Mouse (Mus musculus): ENCODE measurements around the gene Lbx2.
A peak's percentile ranks its signal among the peaks of the same experiment; 100 is the strongest.

The Lbx2 gene

DNA sequence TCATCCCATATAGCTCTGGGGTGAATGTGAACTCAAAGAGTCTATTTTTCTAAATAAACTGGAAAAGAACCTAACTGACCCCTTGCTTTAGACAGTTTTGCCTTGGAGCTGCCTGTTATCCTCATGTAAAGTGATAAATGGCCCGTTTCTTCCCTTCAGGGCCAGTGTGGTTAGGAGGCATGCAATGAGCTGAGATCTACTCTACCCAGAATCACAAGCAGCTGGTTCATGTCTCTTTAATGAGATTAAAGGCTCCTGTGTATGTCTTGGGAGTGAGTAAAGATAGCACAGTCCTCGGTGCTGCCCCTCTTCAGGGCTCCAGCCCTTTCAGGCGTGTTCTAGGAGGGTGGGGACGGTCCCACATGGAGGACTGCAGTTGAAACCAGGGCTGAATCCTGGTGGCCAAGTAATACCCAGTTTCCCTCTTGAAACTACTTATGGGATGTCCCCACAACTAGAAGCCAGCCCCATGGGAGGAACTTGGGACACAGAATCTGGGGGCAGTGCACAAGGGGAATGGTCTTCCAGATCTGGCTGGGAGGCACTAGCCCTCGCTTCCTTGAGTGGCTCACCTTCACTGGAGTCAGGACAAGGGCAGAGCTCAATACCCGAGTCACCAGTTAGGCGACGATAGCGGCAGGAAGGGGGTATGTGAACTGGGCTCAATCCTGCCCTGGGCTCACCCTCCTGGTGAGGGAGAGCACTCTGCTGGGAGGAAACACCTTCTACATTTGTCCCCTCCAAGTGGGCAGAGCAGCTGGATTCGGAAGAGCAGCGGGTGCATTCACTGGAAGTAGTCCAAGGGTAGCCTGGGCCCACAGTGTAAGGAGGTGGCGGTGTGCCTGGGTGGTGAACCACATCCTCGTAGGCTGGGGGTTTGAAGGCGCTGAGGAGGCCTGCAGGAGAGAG lies 32.9 kb downstream of the Lbx2 start:
- Histone ChIP-seq H3K36me3 (ENCODE audit: insufficient read depth, low read length) (peaks cover 48% of the 10 kb centered on the region), H3K27me3 (ENCODE audit: insufficient read depth, low read length) (no peaks in the 10 kb centered on the region), H3K4me3 (replicated peaks; ENCODE audit: low read length) (0 out of 2 replicates have a peak overlapping the region, but pooled peaks have one; percentile 3), H3K9me3 (ENCODE audit: low read length) (no peaks in the 10 kb centered on the region), H3K4me1 (replicated peaks; ENCODE audit: low read depth, low read length) (peaks cover 73% of the 10 kb centered on the region)
- TF ChIP-seq POU5F1 (IDR thresholded peaks at IDR 0.05; ENCODE audit: borderline replicate concordance, low read length) = no peak
- no peak for TF ChIP-seq CTCF (conservative IDR thresholded peaks at IDR 0.05; ENCODE audit: low read length)
- TF ChIP-seq NANOG (IDR thresholded peaks at IDR 0.05; ENCODE audit: borderline replicate concordance, low read length) = no peak

- H3K4me3 ChIP-seq (replicated peaks; ENCODE audit: low read length) = peak overlapping the region; percentile 91; the same call in 1 of the 2 replicates
- peaks cover 48% of the 10 kb centered on the region for H3K36me3 ChIP-seq (ENCODE audit: insufficient read depth, low read length)
- TF ChIP-seq NANOG (IDR thresholded peaks at IDR 0.05; ENCODE audit: borderline replicate concordance, low read length) (no peak), CTCF (conservative IDR thresholded peaks at IDR 0.05; ENCODE audit: low read length) (no peak), POU5F1 (IDR thresholded peaks at IDR 0.05; ENCODE audit: borderline replicate concordance, low read length) (no peak)
Measured at GRCm38 (mm10) chr6:83119734-83120051, 33.5 kb downstream of the Lbx2 start.

GRCm38 (mm10) chr6:83120930-83121862 lies 35.0 kb downstream of the Lbx2 start, which contains the start of gene Wbp1:
Gene Wbp1 (minus strand): TSS chr6:83121559.
- Histone ChIP-seq H3K36me3 (ENCODE audit: insufficient read depth, low read length) (peaks cover 48% of the 10 kb centered on the region), H3K9me3 (ENCODE audit: low read length) (no peaks in the 10 kb centered on the region), H3K27me3 (ENCODE audit: insufficient read depth, low read length) (no peaks in the 10 kb centered on the region), H3K4me3 (replicated peaks; ENCODE audit: low read length) (peak within 1 kb of the TSS; percentile 91), H3K4me1 (replicated peaks; ENCODE audit: low read depth, low read length) (peaks cover 76% of the 10 kb centered on the region)
- TF ChIP-seq POU5F1 (IDR thresholded peaks at IDR 0.05; ENCODE audit: borderline replicate concordance, low read length) = no peak
- TF ChIP-seq CTCF (conservative IDR thresholded peaks at IDR 0.05; ENCODE audit: low read length) = no peak
- TF ChIP-seq NANOG (IDR thresholded peaks at IDR 0.05; ENCODE audit: borderline replicate concordance, low read length) = no peak

More at GRCm38 (mm10) chr6:83119734-83120051, 33.5 kb downstream of the Lbx2 start:
- Histone ChIP-seq H3K4me1 (replicated peaks; ENCODE audit: low read depth, low read length) (peaks cover 73% of the 10 kb centered on the region), H3K9me3 (ENCODE audit: low read length) (no peaks in the 10 kb centered on the region), H3K27me3 (ENCODE audit: insufficient read depth, low read length) (no peaks in the 10 kb centered on the region)

- peak overlapping the region; percentile 91 for H3K4me3 ChIP-seq (replicated peaks; ENCODE audit: low read length)
- H3K27me3 ChIP-seq (ENCODE audit: insufficient read depth, low read length) = no peaks in the 10 kb centered on the region
- peaks cover 67% of the 10 kb centered on the region for H3K4me1 ChIP-seq (replicated peaks; ENCODE audit: low read depth, low read length)
- H3K36me3 ChIP-seq (ENCODE audit: insufficient read depth, low read length) = peaks cover 40% of the 10 kb centered on the region
- TF ChIP-seq CTCF (conservative IDR thresholded peaks at IDR 0.05; ENCODE audit: low read length) = no peak
- TF ChIP-seq POU5F1 (IDR thresholded peaks at IDR 0.05; ENCODE audit: borderline replicate concordance, low read length) = no peak
- TF ChIP-seq NANOG (IDR thresholded peaks at IDR 0.05; ENCODE audit: borderline replicate concordance, low read length) = no peak
- H3K9me3 ChIP-seq (ENCODE audit: low read length) = no peaks in the 10 kb centered on the region
Measured at GRCm38 (mm10) chr6:83121863-83122710, 35.9 kb downstream of the Lbx2 start.

- Histone ChIP-seq H3K4me1 (replicated peaks; ENCODE audit: low read depth, low read length) (peaks cover 60% of the 10 kb centered on the region), H3K27me3 (ENCODE audit: insufficient read depth, low read length) (no peaks in the 10 kb centered on the region), H3K4me3 (replicated peaks; ENCODE audit: low read length) (0 out of 2 replicates have a peak overlapping the region, but pooled peaks have one; percentile 91), H3K9me3 (ENCODE audit: low read length) (no peaks in the 10 kb centered on the region), H3K36me3 (ENCODE audit: insufficient read depth, low read length) (peaks cover 32% of the 10 kb centered on the region)
- TF ChIP-seq NANOG (IDR thresholded peaks at IDR 0.05; ENCODE audit: borderline replicate concordance, low read length) (no peak), CTCF (conservative IDR thresholded peaks at IDR 0.05; ENCODE audit: low read length) (no peak), POU5F1 (IDR thresholded peaks at IDR 0.05; ENCODE audit: borderline replicate concordance, low read length) (no peak)
Measured at GRCm38 (mm10) chr6:83122961-83123360, 36.8 kb downstream of the Lbx2 start.

- no peaks in the 10 kb centered on the region for H3K27me3 ChIP-seq (ENCODE audit: insufficient read depth, low read length)
- peaks cover 44% of the 10 kb centered on the region for H3K4me1 ChIP-seq (replicated peaks; ENCODE audit: low read depth, low read length)
- TF ChIP-seq NANOG (IDR thresholded peaks at IDR 0.05; ENCODE audit: borderline replicate concordance, low read length) (no peak), CTCF (conservative IDR thresholded peaks at IDR 0.05; ENCODE audit: low read length) (no peak), POU5F1 (IDR thresholded peaks at IDR 0.05; ENCODE audit: borderline replicate concordance, low read length) (no peak)
- peaks cover 13% of the 10 kb centered on the region for H3K36me3 ChIP-seq (ENCODE audit: insufficient read depth, low read length)
- peak overlapping the region; percentile 91 for H3K4me3 ChIP-seq (replicated peaks; ENCODE audit: low read length)
- no peaks in the 10 kb centered on the region for H3K9me3 ChIP-seq (ENCODE audit: low read length)
Measured at GRCm38 (mm10) chr6:83124851-83125312, 38.7 kb downstream of the Lbx2 start.

DNA sequence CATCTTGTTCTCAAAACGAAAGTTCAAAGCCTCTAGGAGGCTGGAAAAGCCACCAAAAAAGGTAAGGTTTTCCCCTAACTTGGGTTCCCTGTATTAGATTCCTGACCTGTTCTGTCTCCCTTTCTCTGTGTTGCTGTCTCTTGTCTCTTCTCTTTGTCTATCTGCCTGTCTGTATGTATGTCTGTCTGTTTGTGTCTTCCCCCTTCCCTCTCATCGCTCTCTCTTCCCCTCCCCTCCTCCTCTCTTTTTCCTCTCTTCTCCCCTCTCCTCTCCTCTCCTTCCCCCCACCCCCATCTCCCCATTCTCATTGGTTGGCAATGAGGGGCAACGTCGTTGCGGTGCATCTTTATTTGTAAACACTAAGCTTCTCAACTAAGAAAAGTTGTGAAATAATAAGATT lies 39.2 kb downstream of the Lbx2 start, which contains the start of gene Ino80b:
Ino80b (minus strand) TSS at position 101 of the 400 bp plus-strand sequence.
- H3K36me3 ChIP-seq (ENCODE audit: insufficient read depth, low read length) = peaks cover 12% of the 10 kb centered on the region
- H3K4me3 ChIP-seq (replicated peaks; ENCODE audit: low read length) = peak within 1 kb of the TSS; percentile 91
- no peak for TF ChIP-seq NANOG (IDR thresholded peaks at IDR 0.05; ENCODE audit: borderline replicate concordance, low read length)
- no peak for TF ChIP-seq POU5F1 (IDR thresholded peaks at IDR 0.05; ENCODE audit: borderline replicate concordance, low read length)
- no peak for TF ChIP-seq CTCF (conservative IDR thresholded peaks at IDR 0.05; ENCODE audit: low read length)
- H3K9me3 ChIP-seq (ENCODE audit: low read length) = no peaks in the 10 kb centered on the region
- peaks cover 39% of the 10 kb centered on the region for H3K4me1 ChIP-seq (replicated peaks; ENCODE audit: low read depth, low read length)
- no peaks in the 10 kb centered on the region for H3K27me3 ChIP-seq (ENCODE audit: insufficient read depth, low read length)
